Mouse (Mus musculus) embryonic facial prominence, embryonic 14.5 days (tissue): ENCODE measurements at regions not wholly inside any gene's neighbourhood (a gene's known extent, or its start where the extent isn't known, plus 50 kb on each side); places are given as distances from the start of the nearest gene placed in this dataset.
"Not testable (repeated sequence)": the region's sequence is repeated elsewhere in the genome, so short reads cannot be mapped to it uniquely, and the experiment has no call there.

ENCODE experiments used
- ATAC-seq: fragments of 200-750 bp; cut with Nextera tagmentation; 2 replicates; pipeline ENCODE4 v1.8.0; 2017; ENCODE audit warnings: low read depth, moderate number of reproducible peaks, moderate TSS enrichment
- DNase-seq: peaks from one replicate; pipeline ENCODE4 v3.0.0-alpha.2; 2015; ENCODE audit warnings: low spot score
- H3K27ac ChIP-seq: fragments of 300-500 bp; sonication (generic); replicated peaks from 2 replicates; pipeline ENCODE4 v1.5.1; 2014; ENCODE audit warnings: low read depth, mild to moderate bottlenecking, low read length, moderate library complexity
- H3K27me3 ChIP-seq: fragments of 300-500 bp; sonication (generic); replicated peaks from 2 replicates; pipeline ENCODE4 v1.6.1; 2014; ENCODE audit warnings: low read length; ENCODE audit not compliant: control insufficient read depth, insufficient read depth
- H3K36me3 ChIP-seq: fragments of 300-500 bp; sonication (generic); 2 replicates; pipeline ENCODE4 v1.6.1; 2014; ENCODE audit warnings: low read length, mixed read lengths; ENCODE audit not compliant: control insufficient read depth, insufficient read depth
- H3K4me1 ChIP-seq: fragments of 300-500 bp; sonication (generic); 2 replicates; pipeline ENCODE4 v1.6.1; 2014; ENCODE audit warnings: antibody characterized with exemption, low read length; ENCODE audit not compliant: control insufficient read depth, insufficient read depth
- H3K4me2 ChIP-seq: fragments of 300-500 bp; sonication (generic); 2 replicates; pipeline ENCODE4 v1.6.1; 2014; ENCODE audit warnings: low read depth, mild to moderate bottlenecking, low read length, moderate library complexity, mixed read lengths
- H3K4me3 ChIP-seq: fragments of 300-500 bp; sonication (generic); 2 replicates; pipeline ENCODE4 v1.5.1; 2014; ENCODE audit warnings: low read depth, mild to moderate bottlenecking, low read length
- H3K9ac ChIP-seq: fragments of 300-500 bp; sonication (generic); 2 replicates; pipeline ENCODE4 v1.6.1; 2014; ENCODE audit warnings: low read depth, mild to moderate bottlenecking, low read length, moderate library complexity, mixed read lengths
- H3K9me3 ChIP-seq: fragments of 300-500 bp; sonication (generic); 2 replicates; pipeline ENCODE4 v1.6.1; 2016; ENCODE audit warnings: low read length; ENCODE audit not compliant: control insufficient read depth
- WGBS: fragments of 180-500 bp; shearing (Covaris S2); extraction: QIAGEN DNeasy Blood & Tissue Kit; methylation state at CpG from one replicate; pipeline ENCODE4 v1.1.7; 2014; 5-methylcytosine and 5-hydroxymethylcytosine counted together

- Histone ChIP-seq H3K9ac (no peak overlapping the region), H3K27ac (no peak overlapping the region), H3K36me3 (no peaks in the 10 kb centered on the region), H3K4me3 (no peak overlapping the region), H3K27me3 (no peaks in the 10 kb centered on the region), H3K9me3 (no peaks in the 10 kb centered on the region), H3K4me1 (no peaks in the 10 kb centered on the region), H3K4me2 (no peak overlapping the region)
- DNase-seq, result peak; percentile 63
- WGBS, result 71% methylated on average over 5 of the region's 5 CpGs
- peak; percentile 72; the same call in 1 of the 2 replicates for ATAC-seq
Observed at GRCm38 (mm10) chr2:53437046-53437815, 245.7 kb downstream of the Arl6ip6 start.

- not testable (repeated sequence) for H3K4me3 ChIP-seq, H3K9ac ChIP-seq, H3K9me3 ChIP-seq, H3K27me3 ChIP-seq, H3K4me2 ChIP-seq, H3K4me1 ChIP-seq, H3K27ac ChIP-seq, ATAC-seq, H3K36me3 ChIP-seq
- 50% methylated on average over 3 of the region's 3 CpGs for WGBS
- peak; percentile 88 for DNase-seq
Observed at GRCm38 (mm10) chr2:53440301-53440700, 248.8 kb downstream of the Arl6ip6 start.

- no peak for ATAC-seq
- H3K9me3 ChIP-seq, result no peaks in the 10 kb centered on the region
- no peaks in the 10 kb centered on the region for H3K4me1 ChIP-seq
- DNase-seq, result no peak
- no peak overlapping the region for H3K4me2 ChIP-seq
- 72% methylated on average over 3 of the region's 3 CpGs for WGBS
- H3K27ac ChIP-seq, result no peak overlapping the region
- H3K9ac ChIP-seq, result no peak overlapping the region
- H3K27me3 ChIP-seq, result no peaks in the 10 kb centered on the region
- H3K36me3 ChIP-seq, result no peaks in the 10 kb centered on the region
- no peak overlapping the region for H3K4me3 ChIP-seq
Observed at GRCm38 (mm10) chr2:53460265-53460664, 268.7 kb downstream of the Arl6ip6 start.

DNA sequence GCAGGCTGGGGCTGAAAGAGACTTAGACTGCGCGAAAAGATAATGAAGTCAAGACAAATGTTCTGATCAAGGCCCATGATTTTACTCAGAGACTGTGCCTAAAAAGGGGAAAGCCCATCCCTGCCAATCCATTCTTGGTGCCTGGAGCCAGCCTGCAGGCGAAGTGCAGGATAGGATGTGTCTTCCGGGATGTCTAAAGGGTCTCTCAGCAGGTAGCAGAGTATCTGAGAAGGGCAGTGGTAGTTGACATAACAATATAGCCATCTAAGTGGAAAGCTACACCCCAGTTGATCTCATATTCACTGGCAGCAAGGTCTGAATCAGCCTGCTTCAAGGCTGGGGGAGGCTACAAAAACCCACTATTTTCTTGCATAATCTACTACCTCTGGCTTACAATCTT is 282.9 kb downstream of the Arl6ip6 start:
- H3K4me2 ChIP-seq, result no peak overlapping the region
- no peaks in the 10 kb centered on the region for H3K4me1 ChIP-seq
- ATAC-seq, result no peak
- H3K4me3 ChIP-seq, result no peak overlapping the region
- H3K27me3 ChIP-seq, result no peaks in the 10 kb centered on the region
- WGBS, result 89% methylated on average over 4 of the region's 4 CpGs
- H3K27ac ChIP-seq, result no peak overlapping the region
- H3K36me3 ChIP-seq, result no peaks in the 10 kb centered on the region
- DNase-seq, result no peak
- no peak overlapping the region for H3K9ac ChIP-seq
- no peaks in the 10 kb centered on the region for H3K9me3 ChIP-seq

- H3K4me1 ChIP-seq, H3K9ac ChIP-seq, H3K36me3 ChIP-seq, H3K27ac ChIP-seq, H3K4me2 ChIP-seq, DNase-seq, H3K4me3 ChIP-seq, ATAC-seq, H3K27me3 ChIP-seq, H3K9me3 ChIP-seq: not testable (repeated sequence)
- WGBS, result 77% methylated on average over 4 of the region's 4 CpGs
Observed at GRCm38 (mm10) chr2:53479051-53479450, 287.5 kb downstream of the Arl6ip6 start.

- no peaks in the 10 kb centered on the region for H3K9me3 ChIP-seq
- no peaks in the 10 kb centered on the region for H3K4me1 ChIP-seq
- H3K27me3 ChIP-seq, result no peaks in the 10 kb centered on the region
- DNase-seq (no peak), ATAC-seq (no peak)
- 67% methylated on average over 1 of the region's 1 CpGs for WGBS
- H3K27ac ChIP-seq, result no peak overlapping the region
- no peak overlapping the region for H3K4me3 ChIP-seq
- no peak overlapping the region for H3K4me2 ChIP-seq
- H3K9ac ChIP-seq, result no peak overlapping the region
- no peaks in the 10 kb centered on the region for H3K36me3 ChIP-seq
Observed at GRCm38 (mm10) chr2:53488301-53488700, 296.8 kb downstream of the Arl6ip6 start.

DNA sequence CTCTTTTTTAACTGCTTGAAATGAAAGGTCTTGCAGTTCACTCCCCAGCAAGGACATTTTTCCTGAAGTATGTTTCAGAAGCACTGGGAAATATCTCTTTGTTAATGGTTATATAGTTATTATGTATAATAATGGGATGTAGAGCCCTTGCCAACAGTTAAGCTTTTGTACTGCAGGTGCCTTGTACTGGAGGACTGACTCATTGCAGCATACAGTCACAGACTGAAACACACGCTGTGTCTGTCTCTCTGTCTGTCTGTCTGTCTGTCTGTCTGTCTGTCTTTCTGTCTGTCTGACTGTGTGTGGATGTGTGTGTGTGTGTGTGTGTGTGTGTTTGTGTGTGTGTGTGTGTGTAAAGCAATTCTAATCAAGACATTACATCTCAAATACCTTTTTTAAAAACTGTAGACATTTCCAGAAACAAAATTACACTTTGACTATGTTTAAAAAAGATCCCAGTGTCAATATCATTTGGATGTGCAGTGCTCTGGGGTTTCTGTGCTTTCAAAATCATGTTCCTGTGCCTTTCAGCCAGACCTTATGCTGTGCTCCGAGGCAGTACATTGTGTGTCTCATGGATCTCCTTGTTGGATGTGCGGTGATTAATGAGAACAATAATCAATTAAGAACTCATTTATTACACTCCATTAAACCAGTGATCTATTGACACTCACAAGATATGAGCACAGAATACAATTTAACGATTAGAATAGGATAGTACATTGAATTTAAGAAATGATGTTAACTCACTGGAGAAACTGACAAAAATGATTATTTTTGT is 299.5 kb downstream of the Arl6ip6 start:
- no peak overlapping the region for H3K27ac ChIP-seq
- ATAC-seq (no peak), DNase-seq (no peak)
- no peaks in the 10 kb centered on the region for H3K36me3 ChIP-seq
- H3K27me3 ChIP-seq, result no peaks in the 10 kb centered on the region
- WGBS, result 81% methylated on average over 4 of the region's 4 CpGs
- H3K9me3 ChIP-seq, result no peaks in the 10 kb centered on the region
- no peak overlapping the region for H3K4me2 ChIP-seq
- H3K4me3 ChIP-seq, result no peak overlapping the region
- H3K9ac ChIP-seq, result no peak overlapping the region
- H3K4me1 ChIP-seq, result no peaks in the 10 kb centered on the region

DNA sequence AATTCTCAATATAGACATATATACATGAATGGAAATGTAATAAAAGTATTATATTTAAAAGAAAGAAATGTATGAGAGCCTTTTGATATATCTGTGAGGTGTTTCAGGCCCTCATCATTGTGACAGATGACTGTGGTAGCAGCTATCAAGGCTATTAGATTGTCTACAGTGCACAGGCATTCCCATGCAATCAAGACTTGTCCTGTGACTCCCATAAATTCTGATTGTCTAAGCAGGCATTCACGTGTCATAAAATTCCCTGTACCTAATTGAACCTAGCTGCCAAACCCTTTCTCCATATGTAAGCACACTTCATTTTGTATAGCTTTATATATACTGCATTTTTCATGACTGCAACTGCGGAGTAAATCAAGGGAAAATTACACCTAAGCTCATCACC is 301.3 kb downstream of the Arl6ip6 start:
- H3K4me3 ChIP-seq, result no peak overlapping the region
- H3K4me2 ChIP-seq, result no peak overlapping the region
- no peaks in the 10 kb centered on the region for H3K4me1 ChIP-seq
- no peak overlapping the region for H3K27ac ChIP-seq
- DNase-seq (no peak), ATAC-seq (no peak)
- H3K9me3 ChIP-seq, result no peaks in the 10 kb centered on the region
- H3K9ac ChIP-seq, result no peak overlapping the region
- H3K36me3 ChIP-seq, result no peaks in the 10 kb centered on the region
- H3K27me3 ChIP-seq, result no peaks in the 10 kb centered on the region
- 76% methylated on average over 2 of the region's 2 CpGs for WGBS
